Mouse (Mus musculus) olfactory bulb, adult 2 months (tissue): Measurements from ENCODE around the gene Msx3. TPM values are rescaled to one million over a fixed set of nuclear protein-coding genes. Genes with fewer than 3 reads are reported as not detected.

ENCODE experiments used
- H3K27ac ChIP-seq: fragments of 200-500 bp; 2 replicates; pipeline ENCODE4 v1.5.1; 2012; ENCODE audit warnings: low read depth, low read length; ENCODE audit not compliant: insufficient read depth
- H3K4me1 ChIP-seq: fragments of 200-500 bp; 2 replicates; pipeline ENCODE4 v1.6.1; 2012; ENCODE audit warnings: low read length; ENCODE audit not compliant: control insufficient read depth, insufficient read depth
- H3K4me3 ChIP-seq: fragments of 200-500 bp; 2 replicates; pipeline ENCODE4 v1.5.1; 2012; ENCODE audit warnings: mild to moderate bottlenecking, low read depth, low read length, moderate library complexity; ENCODE audit not compliant: insufficient read depth
- CTCF ChIP-seq: fragments of 200-500 bp; IDR thresholded peaks from 2 replicates; pipeline ENCODE4 v1.5.1; 2012; ENCODE audit warnings: low read depth, mild to moderate bottlenecking, low read length, moderate library complexity; ENCODE audit not compliant: insufficient read depth
- POLR2A ChIP-seq: fragments of 200-500 bp; IDR thresholded peaks from 2 replicates; pipeline ENCODE4 v1.6.1; 2012; ENCODE audit warnings: mild to moderate bottlenecking, low read depth, low read length, moderate library complexity; ENCODE audit not compliant: insufficient read depth
- WGBS: fragments of 180-500 bp; shearing (Covaris S2); methylation state at CpG from one replicate; pipeline ENCODE4 v1.1.7; 2018; 5-methylcytosine and 5-hydroxymethylcytosine counted together
- polyA plus RNA-seq: library from polyadenylated mRNA; stranded (reverse); fragments of >200 nt; gene quantifications from 2 replicates; pipeline ENCODE4 v1.2.4, GENCODE M21; 2012; ENCODE audit warnings: low replicate concordance; ENCODE audit not compliant: missing spikeins, insufficient read depth, insufficient read length

Gene Msx3
- polyA plus RNA-seq, 1 experiment, result not detected

GRCm38 (mm10) chr7:140060936-140061831 lies 12.3 kb upstream of the Msx3 start:
- WGBS, result 4% methylated on average over 47 of the region's 47 CpGs
- TF ChIP-seq POLR2A, result no peak
- no peak for TF ChIP-seq CTCF
- peak overlapping the region; percentile 29 for H3K4me3 ChIP-seq
- peaks cover 26% of the 10 kb centered on the region for H3K4me1 ChIP-seq
- H3K27ac ChIP-seq, result no peak overlapping the region

DNA sequence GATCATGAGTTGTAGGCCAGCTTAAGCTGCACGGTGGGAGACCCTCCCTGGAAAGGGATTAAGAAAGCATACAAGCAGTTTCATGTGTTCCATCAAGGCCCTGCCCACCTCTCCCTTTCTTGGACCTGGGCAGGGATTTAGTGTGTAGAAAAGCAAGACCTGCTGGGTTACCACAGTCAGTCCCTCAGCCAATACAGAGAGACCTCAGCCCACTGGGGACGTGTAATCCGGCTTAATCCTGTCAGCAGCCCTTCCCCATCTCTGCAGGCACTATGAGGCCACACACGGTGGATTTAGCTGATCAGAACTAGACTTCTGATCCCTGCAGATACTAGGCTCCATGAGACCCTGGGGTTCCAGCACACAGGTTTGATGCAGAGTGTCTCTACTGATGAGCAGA lies 10.7 kb upstream of the Msx3 start:
- H3K4me3 ChIP-seq, result no peak overlapping the region
- TF ChIP-seq CTCF (no peak), POLR2A (no peak)
- peaks cover 26% of the 10 kb centered on the region for H3K4me1 ChIP-seq
- whole genome bisulfite sequencing, result 75% methylated on average over 4 of the region's 4 CpGs
- H3K27ac ChIP-seq, result no peak overlapping the region

DNA sequence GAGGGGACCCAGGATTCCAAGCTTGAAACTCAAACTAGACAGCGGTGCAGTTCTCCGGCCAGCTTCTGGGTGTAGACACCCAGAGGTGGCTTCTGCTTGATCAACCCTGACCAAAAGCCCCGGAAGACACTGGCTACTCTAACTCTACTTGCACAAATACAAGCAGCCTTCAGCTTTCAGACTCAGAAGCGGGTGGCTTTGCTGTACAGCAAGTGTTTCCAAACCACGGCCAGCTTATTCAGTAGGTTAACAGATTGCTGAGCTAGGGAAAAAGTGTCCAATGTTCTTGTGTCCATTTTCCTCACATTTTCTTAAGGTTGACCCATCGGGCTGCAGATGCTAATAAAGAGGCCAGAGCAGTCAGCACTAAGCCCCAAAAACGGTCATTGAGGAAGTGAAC lies 9.6 kb upstream of the Msx3 start:
- no peak overlapping the region for H3K27ac ChIP-seq
- 40% methylated on average over 7 of the region's 7 CpGs for WGBS
- H3K4me3 ChIP-seq, result peak overlapping the region; percentile 53
- H3K4me1 ChIP-seq, result peaks cover 26% of the 10 kb centered on the region
- no peak for TF ChIP-seq POLR2A
- no peak for TF ChIP-seq CTCF

DNA sequence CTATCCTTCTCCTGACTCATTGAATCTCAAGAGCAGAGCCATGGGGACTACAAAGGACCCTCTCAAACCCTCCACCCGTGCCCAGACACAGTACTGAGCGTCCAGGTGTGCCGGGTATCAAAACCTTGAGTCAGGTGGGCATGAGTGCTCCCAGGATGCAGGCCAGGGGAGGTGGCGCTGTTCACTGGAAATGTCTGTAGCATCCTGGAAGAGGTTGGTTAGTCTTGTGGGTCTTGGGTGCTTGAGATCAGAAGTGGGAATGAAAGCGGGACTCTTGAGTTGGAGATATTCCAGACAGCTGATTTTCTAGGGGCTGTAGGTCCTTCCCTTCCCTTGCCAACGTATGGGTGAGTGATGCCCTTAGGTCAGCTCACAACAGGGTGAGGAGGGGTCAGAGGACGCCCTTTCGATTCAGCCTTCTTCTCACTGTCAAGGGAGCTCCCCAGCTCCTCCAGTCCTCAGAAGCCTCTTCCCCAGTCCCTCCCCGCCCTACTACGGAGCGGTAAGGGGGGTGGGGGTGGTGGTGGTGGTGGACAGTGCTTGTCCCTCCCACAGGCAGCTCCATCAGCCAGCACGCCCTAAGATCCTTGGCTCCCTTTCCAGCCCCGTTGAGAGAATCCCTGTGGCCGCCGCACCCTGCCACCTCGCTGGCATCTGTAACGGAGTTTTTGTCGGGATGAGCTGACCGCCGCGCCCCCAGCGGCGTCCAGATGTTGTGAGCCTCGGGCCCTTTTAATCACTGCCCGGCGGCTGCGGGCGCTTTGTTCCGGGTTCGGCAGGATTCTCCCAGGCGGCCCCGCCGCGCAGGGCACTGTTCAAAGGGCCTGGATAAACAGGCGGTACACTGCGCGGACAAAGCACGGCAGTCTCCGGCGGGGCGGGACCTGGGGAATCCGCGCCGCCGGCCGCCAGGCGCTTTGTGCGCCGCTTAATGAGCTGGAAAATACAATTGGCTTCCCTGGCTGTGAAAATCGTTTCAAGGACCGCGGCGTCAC lies 8.8 kb upstream of the Msx3 start:
- H3K27ac ChIP-seq, result no peak overlapping the region
- H3K4me3 ChIP-seq, result peak overlapping the region; percentile 53
- peaks cover 26% of the 10 kb centered on the region for H3K4me1 ChIP-seq
- WGBS, result 5% methylated on average over 53 of the region's 53 CpGs
- TF ChIP-seq POLR2A (no peak), CTCF (no peak)

DNA sequence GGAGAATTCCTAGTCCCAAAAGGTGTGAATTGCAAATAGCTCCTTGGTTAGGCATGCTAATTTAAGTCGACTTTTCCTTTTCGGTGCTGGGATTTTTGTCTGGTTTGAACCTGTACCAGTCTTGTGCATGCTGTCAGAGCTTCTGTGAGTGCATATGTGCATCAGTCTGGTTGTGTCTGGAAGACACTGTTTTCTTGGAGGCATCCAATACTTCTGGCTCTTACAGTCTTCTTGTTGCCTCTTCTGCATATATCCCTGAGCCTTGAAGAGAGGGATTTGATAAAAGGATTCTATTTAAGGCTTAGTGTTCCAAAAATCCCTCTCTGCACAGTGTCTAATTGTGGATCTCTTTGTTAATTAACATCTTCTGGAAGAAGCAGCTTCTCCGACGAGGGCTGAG lies 5.2 kb upstream of the Msx3 start:
- peaks cover 19% of the 10 kb centered on the region for H3K4me1 ChIP-seq
- 58% methylated on average over 4 of the region's 4 CpGs for WGBS
- TF ChIP-seq CTCF, result no peak
- no peak for TF ChIP-seq POLR2A
- 0 out of 2 replicates have a peak overlapping the region, but pooled peaks have one; percentile 10 for H3K27ac ChIP-seq
- no peak overlapping the region for H3K4me3 ChIP-seq

- peaks cover 21% of the 10 kb centered on the region for H3K4me1 ChIP-seq
- no peak for TF ChIP-seq CTCF
- TF ChIP-seq POLR2A, result no peak
- WGBS, result 1% methylated on average over 34 of the region's 34 CpGs
- peak overlapping the region; percentile 29 for H3K4me3 ChIP-seq
- no peak overlapping the region for H3K27ac ChIP-seq
Measured at GRCm38 (mm10) chr7:140049115-140049689, 313 bp upstream of the Msx3 start.

DNA sequence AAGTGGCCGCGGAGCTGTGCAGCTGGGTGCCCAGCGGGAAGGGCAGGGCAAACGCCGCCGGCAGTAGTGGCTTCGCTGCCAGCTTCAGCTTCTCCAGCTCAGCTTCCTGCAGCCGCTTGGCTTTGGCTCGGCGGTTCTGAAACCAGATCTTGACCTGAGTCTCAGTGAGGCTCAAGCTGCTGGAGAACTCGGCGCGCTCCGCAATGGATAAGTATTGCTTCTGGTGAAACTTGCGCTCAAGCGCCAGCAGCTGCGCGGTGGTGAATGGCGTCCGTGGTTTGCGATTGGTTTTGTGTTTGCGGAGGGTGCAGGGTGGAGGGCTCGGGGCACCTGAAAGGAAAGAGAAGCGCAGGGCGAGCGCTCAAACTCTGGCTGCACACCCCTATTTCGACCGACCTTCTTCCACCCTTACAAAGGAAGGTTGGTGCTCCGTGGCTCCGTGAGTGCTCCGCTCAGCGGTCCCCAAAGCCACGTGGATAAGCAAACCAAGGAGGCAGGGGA lies 1.0 kb downstream of the Msx3 start:
- Histone ChIP-seq H3K4me3 (peak overlapping the region; percentile 23), H3K27ac (no peak overlapping the region), H3K4me1 (peaks cover 21% of the 10 kb centered on the region)
- WGBS, result under 1% methylated on average over 33 of the region's 33 CpGs
- TF ChIP-seq CTCF (no peak), POLR2A (no peak)

- peaks cover 21% of the 10 kb centered on the region for H3K4me1 ChIP-seq
- no peak for TF ChIP-seq POLR2A
- TF ChIP-seq CTCF, result no peak
- no peak overlapping the region for H3K27ac ChIP-seq
- 87% methylated on average over 4 of the region's 4 CpGs for WGBS
- no peak overlapping the region for H3K4me3 ChIP-seq
Measured at GRCm38 (mm10) chr7:140045546-140045945, 3.3 kb downstream of the Msx3 start.

DNA sequence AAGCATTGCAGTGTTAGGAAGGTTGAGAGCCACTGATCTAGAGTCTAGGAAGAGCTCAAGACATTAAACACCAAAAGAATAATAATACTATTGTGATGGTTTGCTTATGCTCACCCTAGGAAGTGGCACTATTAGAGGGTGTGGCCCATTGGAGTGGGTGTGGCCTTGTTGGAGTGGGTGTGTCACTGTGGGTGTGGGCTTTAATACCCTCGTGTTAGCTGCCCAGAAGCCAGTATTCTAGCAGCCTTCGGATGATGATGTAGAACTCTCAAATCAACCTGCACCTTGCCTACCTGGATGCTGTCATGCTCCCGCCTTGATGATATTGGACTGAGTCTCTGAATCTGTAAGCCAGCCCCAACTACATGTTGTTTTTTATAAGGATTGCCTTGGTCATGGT lies 6.2 kb downstream of the Msx3 start:
- TF ChIP-seq CTCF (no peak), POLR2A (no peak)
- WGBS, result 66% methylated on average over 3 of the region's 3 CpGs
- H3K27ac ChIP-seq, result no peak overlapping the region
- H3K4me1 ChIP-seq, result peaks cover 3% of the 10 kb centered on the region; the same call in 1 of the 2 replicates
- no peak overlapping the region for H3K4me3 ChIP-seq
